Mouse (Mus musculus) embryonic facial prominence, embryonic 10.5 days (tissue): ENCODE data around the gene 9530053A07Rik. TPM values are rescaled to one million over a fixed set of nuclear protein-coding genes. Genes with fewer than 3 reads are reported as not detected.

Experiments used
- DNase-seq: peaks from one replicate; pipeline ENCODE4 v3.0.0-alpha.2; 2017; ENCODE audit warnings: low spot score
- H3K27ac ChIP-seq: fragments of 300-500 bp; sonication (generic); replicated peaks from 2 replicates; pipeline ENCODE4 v1.5.1; 2016; ENCODE audit warnings: mild to moderate bottlenecking
- H3K27me3 ChIP-seq: fragments of 300-500 bp; sonication (generic); replicated peaks from 2 replicates; pipeline ENCODE4 v1.6.1; 2016; ENCODE audit warnings: low read depth, mild to moderate bottlenecking; ENCODE audit not compliant: poor library complexity, severe bottlenecking
- H3K36me3 ChIP-seq: fragments of 300-500 bp; sonication (generic); replicated peaks from 2 replicates; pipeline ENCODE4 v1.6.1; 2016; ENCODE audit warnings: mild to moderate bottlenecking, moderate library complexity
- H3K4me1 ChIP-seq: fragments of 300-500 bp; sonication (generic); 2 replicates; pipeline ENCODE4 v1.6.1; 2016
- H3K4me3 ChIP-seq: fragments of 300-500 bp; sonication (generic); 2 replicates; pipeline ENCODE4 v1.5.1; 2016; ENCODE audit warnings: mild to moderate bottlenecking, moderate library complexity
- H3K9me3 ChIP-seq: fragments of 300-500 bp; sonication (generic); 2 replicates; pipeline ENCODE4 v1.6.1; 2016; ENCODE audit warnings: mild to moderate bottlenecking
- WGBS: fragments of 180-500 bp; shearing (Covaris S2); methylation state at CpG from one replicate; pipeline ENCODE4 v1.1.7; 2016; 5-methylcytosine and 5-hydroxymethylcytosine counted together
- polyA plus RNA-seq: library from polyadenylated mRNA; unstranded; fragments of >200 nt; fragmentation: Nextera tagmentation; extraction: Ambion mirVana; gene quantifications from 2 replicates; pipeline ENCODE4 v1.2.1, GENCODE M21; 2016

Gene 9530053A07Rik
- polyA plus RNA-seq, 1 experiment from 2014 or later: 0.06 TPM

DNA sequence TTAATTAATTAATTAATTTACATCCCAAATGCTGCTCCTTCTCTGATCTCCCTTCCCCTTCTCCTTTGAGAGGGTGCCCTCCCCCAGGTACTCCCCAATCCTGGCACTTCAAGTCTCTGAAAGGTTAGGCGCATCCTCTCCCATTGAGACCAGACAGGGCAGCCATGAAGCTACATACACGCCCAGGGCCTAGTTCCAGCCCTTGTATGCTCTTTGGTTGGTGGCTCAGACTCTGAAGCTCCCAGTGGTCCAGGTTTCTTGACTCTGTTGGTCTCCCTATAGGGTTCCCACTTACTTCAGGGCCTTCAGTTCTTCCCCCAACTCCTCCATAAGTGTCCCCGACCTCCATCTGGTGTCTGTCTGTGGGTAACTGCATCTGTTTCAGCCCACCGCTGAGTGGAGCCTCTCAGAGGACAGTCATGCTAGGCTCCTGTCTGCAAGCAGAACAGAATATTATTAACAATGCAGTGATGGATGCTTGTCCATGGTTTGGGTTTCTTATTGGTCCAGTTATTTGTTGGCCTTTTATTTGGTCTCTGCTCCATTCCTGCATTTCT lies 76.9 kb downstream of the 9530053A07Rik start:
- no peak for DNase-seq
- 75% methylated on average over 4 of the region's 4 CpGs for WGBS
- no peaks in the 10 kb centered on the region for H3K27me3 ChIP-seq
- H3K36me3 ChIP-seq: no peaks in the 10 kb centered on the region
- H3K4me3 ChIP-seq: no peak overlapping the region
- no peaks in the 10 kb centered on the region for H3K4me1 ChIP-seq
- 0 out of 2 replicates have a peak, but pooled peaks cover 4% of the 10 kb centered on the region for H3K9me3 ChIP-seq
- no peak overlapping the region for H3K27ac ChIP-seq

DNA sequence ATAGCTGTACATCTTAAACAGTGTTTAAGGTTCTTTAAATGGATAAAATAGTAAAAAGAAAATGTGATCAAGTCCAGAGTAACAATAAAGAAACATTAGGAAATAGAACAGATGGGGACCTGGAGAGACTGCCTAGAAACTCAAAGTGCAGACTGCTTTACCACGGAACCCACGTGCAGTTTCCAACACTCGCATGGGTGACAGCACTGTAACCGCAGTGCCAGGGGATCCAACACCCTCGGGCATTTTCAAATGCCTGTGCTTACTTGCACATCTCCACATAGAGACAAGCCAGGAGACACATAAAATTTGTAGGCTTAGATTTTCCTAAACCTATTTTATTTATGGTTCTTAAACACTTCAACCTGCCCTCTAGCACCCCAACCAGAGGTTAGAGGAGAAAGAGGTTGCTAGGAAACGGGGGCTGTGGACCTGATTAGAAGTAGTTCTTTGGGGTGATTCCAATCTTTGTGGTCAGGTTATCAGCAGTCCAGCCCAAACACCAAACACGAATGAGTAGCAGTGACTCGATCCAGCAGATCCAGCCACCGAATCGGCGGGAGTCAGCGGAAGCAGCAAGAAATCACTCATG lies 79.2 kb downstream of the 9530053A07Rik start:
- peak overlapping the region; percentile 50 for H3K4me3 ChIP-seq
- DNase-seq: no peak
- H3K27me3 ChIP-seq: no peaks in the 10 kb centered on the region
- H3K36me3 ChIP-seq: no peaks in the 10 kb centered on the region
- peak overlapping the region; percentile 75 for H3K27ac ChIP-seq
- H3K9me3 ChIP-seq: 0 out of 2 replicates have a peak, but pooled peaks cover 2% of the 10 kb centered on the region
- 50% methylated on average over 12 of the region's 12 CpGs for WGBS
- no peaks in the 10 kb centered on the region for H3K4me1 ChIP-seq

- WGBS: 55% methylated on average over 19 of the region's 19 CpGs
These were observed 79.8 kb downstream of the 9530053A07Rik start for GRCm38 (mm10) chr7:28208988-28209508.

GRCm38 (mm10) chr7:28210731-28211130 lies 81.5 kb downstream of the 9530053A07Rik start:
- 51% methylated on average over 5 of the region's 5 CpGs for WGBS
- H3K36me3 ChIP-seq: no peaks in the 10 kb centered on the region

More at GRCm38 (mm10) chr7:28208988-28209508, 79.8 kb downstream of the 9530053A07Rik start:
- Histone ChIP-seq H3K4me3 (peak overlapping the region; percentile 50), H3K36me3 (no peaks in the 10 kb centered on the region), H3K27me3 (no peaks in the 10 kb centered on the region), H3K4me1 (no peaks in the 10 kb centered on the region), H3K9me3 (no peaks in the 10 kb centered on the region), H3K27ac (peak overlapping the region; percentile 75)
- DNase-seq: peak; percentile 62

DNA sequence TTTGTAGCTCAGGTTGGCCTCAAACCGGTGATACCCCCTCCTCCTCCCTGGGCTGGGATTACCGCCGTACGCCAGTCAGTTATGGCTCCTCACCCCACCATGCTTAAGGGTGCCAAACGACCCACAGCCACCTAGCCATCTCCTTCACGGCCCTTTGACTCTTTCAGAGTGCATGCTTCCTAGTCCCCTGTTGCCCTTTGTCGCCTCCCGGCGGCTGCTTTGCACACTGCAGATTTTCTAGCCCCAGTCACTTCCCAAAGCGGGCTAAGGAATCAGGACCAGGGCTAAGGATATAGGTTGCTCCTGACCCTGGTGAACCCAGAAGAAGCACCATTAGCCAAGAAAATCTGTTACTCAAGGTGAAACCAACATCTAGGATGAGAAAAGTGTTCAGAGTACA lies 84.9 kb downstream of the 9530053A07Rik start:
- Histone ChIP-seq H3K36me3 (no peaks in the 10 kb centered on the region), H3K4me3 (no peak overlapping the region), H3K27ac (no peak overlapping the region), H3K4me1 (no peaks in the 10 kb centered on the region), H3K27me3 (no peaks in the 10 kb centered on the region), H3K9me3 (peaks cover 5% of the 10 kb centered on the region)
- WGBS: 46% methylated on average over 10 of the region's 10 CpGs
- DNase-seq: peak; percentile 53

More at GRCm38 (mm10) chr7:28210731-28211130, 81.5 kb downstream of the 9530053A07Rik start:
- Histone ChIP-seq H3K4me1 (no peaks in the 10 kb centered on the region), H3K27ac (no peak overlapping the region), H3K27me3 (no peaks in the 10 kb centered on the region), H3K4me3 (no peak overlapping the region), H3K9me3 (no peaks in the 10 kb centered on the region)
- no peak for DNase-seq

Other genes with a start within 250 kb of the 9530053A07Rik start
- 9.8 and 10.9 TPM in 2 replicates for gene Zfp974, start 200.0 kb upstream of the 9530053A07Rik start, polyA plus RNA-seq
- gene Zfp780b, start 150.3 kb upstream of the 9530053A07Rik start, polyA plus RNA-seq: 21.5 and 22.2 TPM in 2 replicates
- 8.4 and 10.5 TPM in 2 replicates for gene Zfp850, start 115.4 kb upstream of the 9530053A07Rik start, polyA plus RNA-seq
- 416 and 431 TPM in 2 replicates for gene Psmc4, start 79.4 kb upstream of the 9530053A07Rik start, polyA plus RNA-seq
- 0.30 and 0.88 TPM in 2 replicates for gene Fcgbp, start 58.2 kb upstream of the 9530053A07Rik start, polyA plus RNA-seq
- gene Fbl, start 40.2 kb downstream of the 9530053A07Rik start, polyA plus RNA-seq: 171 and 181 TPM in 2 replicates
- gene Dyrk1b, start 50.0 kb downstream of the 9530053A07Rik start, polyA plus RNA-seq: 16.6 TPM in 2 replicates
- gene Eid2, start 138.4 kb downstream of the 9530053A07Rik start, polyA plus RNA-seq: 2.0 and 2.7 TPM in 2 replicates
- 9.3 and 9.7 TPM in 2 replicates for gene Eid2b, start 148.3 kb downstream of the 9530053A07Rik start, polyA plus RNA-seq
- 0.18 and 0.49 TPM in 2 replicates for gene Selenov, start 161.7 kb downstream of the 9530053A07Rik start, polyA plus RNA-seq
- 7.3 and 13.9 TPM in 2 replicates for gene Dll3, start 172.8 kb downstream of the 9530053A07Rik start, polyA plus RNA-seq
- gene Timm50, start 182.6 kb downstream of the 9530053A07Rik start, polyA plus RNA-seq: 215 and 243 TPM in 2 replicates
- 122 and 124 TPM in 2 replicates for gene Supt5, start 209.3 kb downstream of the 9530053A07Rik start, polyA plus RNA-seq
- 1,023 and 1,043 TPM in 2 replicates for gene Rps16, start 221.2 kb downstream of the 9530053A07Rik start, polyA plus RNA-seq
- 93.4 and 101 TPM in 2 replicates for gene Plekhg2, start 243.1 kb downstream of the 9530053A07Rik start, polyA plus RNA-seq